Mouse (Mus musculus) layer of hippocampus, postnatal 36 days (tissue): ENCODE data around the gene Rnasek. TPM values are rescaled to one million over a fixed set of nuclear protein-coding genes. Genes with fewer than 3 reads are reported as not detected.

Source experiments
- microRNA-seq, 2 experiments: library from miRNA; unstranded; fragments of <30 nt; microRNA quantifications; one replicate each; pipeline ENCODE4 v1.2.0; 2021
- total RNA-seq, 2 experiments: library from RNA; stranded (reverse); gene quantifications; 2 replicates each; pipeline ENCODE4 v1.2.3; 2021

Rnasek gene
- total RNA-seq, 2 experiments from 2014 or later, result 242 to 288 TPM

Small RNA genes within 50 kb of the gene (microRNA-seq; reads per million reads assigned to microRNA genes)
- gene Mir195a (2,907 to 16,366 reads per million in 2 experiments), gene Mir497 (0 reads per million in 2 experiments), gene Mir497b (0 reads per million in 2 experiments)

Other genes with a start within 250 kb of the Rnasek start
- 100 to 1,000 TPM; 232 to 236 TPM for gene Gabarap, start 248.7 kb downstream of the Rnasek start, total RNA-seq
- 10 to 100 TPM; 45.4 to 47.4 TPM for gene Phf23, start 244.1 kb downstream of the Rnasek start, total RNA-seq
- 10 to 100 TPM; 36.8 to 41.7 TPM for gene Dvl2, start 239.2 kb downstream of the Rnasek start, total RNA-seq
- gene Acadvl, start 224.4 kb downstream of the Rnasek start, total RNA-seq, result 10 to 100 TPM; 54.9 to 58.6 TPM
- gene Dlg4, start 222.9 kb downstream of the Rnasek start, total RNA-seq, result 100 to 1,000 TPM; 888 to 914 TPM
- gene Asgr1, start 185.8 kb downstream of the Rnasek start, total RNA-seq, result 1 to 10 TPM in 1 of 2 experiments, not detected in 1; 1.2 TPM
- gene Asgr2, start 147.2 kb downstream of the Rnasek start, total RNA-seq, result not detected
- gene Mgl2, start 109.5 kb downstream of the Rnasek start, total RNA-seq, result under 1 TPM; 0.45 to 0.68 TPM
- 1 to 10 TPM in 1 of 2 experiments, under 1 TPM in 1; 1.00 to 1.8 TPM for gene Clec10a, start 83.6 kb downstream of the Rnasek start, total RNA-seq
- gene Slc16a11, start 27.1 kb downstream of the Rnasek start, total RNA-seq, result 10 to 100 TPM; 30.5 to 34.6 TPM
- gene Slc16a13, start 18.8 kb downstream of the Rnasek start, total RNA-seq, result 1 to 10 TPM; 6.9 to 9.4 TPM
- gene Bcl6b, start 10.0 kb downstream of the Rnasek start, total RNA-seq, result 1 to 10 TPM; 1.1 to 1.3 TPM
- gene 0610010K14Rik, start 1.9 kb downstream of the Rnasek start, total RNA-seq, result 10 to 100 TPM; 41.4 to 45.6 TPM
- 1 to 10 TPM; 3.9 to 5.1 TPM for gene Gm21988, start within 50 bp of the Rnasek start, total RNA-seq
- not detected for gene Alox12, start 15.5 kb upstream of the Rnasek start, total RNA-seq
- not detected for gene Alox12e, start 82.8 kb upstream of the Rnasek start, total RNA-seq
- not detected for gene Alox15, start 112.2 kb upstream of the Rnasek start, total RNA-seq
- 10 to 100 TPM; 33.3 to 36.2 TPM for gene Pelp1, start 170.2 kb upstream of the Rnasek start, total RNA-seq
- gene Arrb2, start 192.8 kb upstream of the Rnasek start, total RNA-seq, result 100 to 1,000 TPM; 103 to 112 TPM
- gene Med11, start 212.1 kb upstream of the Rnasek start, total RNA-seq, result 10 to 100 TPM; 13.2 to 17.3 TPM
- under 1 TPM; 0.25 to 0.46 TPM for gene Zmynd15, start 219.6 kb upstream of the Rnasek start, total RNA-seq
- gene Cxcl16, start 220.1 kb upstream of the Rnasek start, total RNA-seq, result under 1 TPM; 0.68 to 0.97 TPM